Mouse (Mus musculus) olfactory bulb, adult 2 months (tissue): ENCODE results near the gene Tmed8.

Experiments
- CTCF ChIP-seq: fragments of 200-500 bp; IDR thresholded peaks from 2 replicates; pipeline ENCODE4 v1.5.1; 2012; ENCODE audit warnings: low read depth, mild to moderate bottlenecking, low read length, moderate library complexity; ENCODE audit not compliant: insufficient read depth
- POLR2A ChIP-seq: fragments of 200-500 bp; IDR thresholded peaks from 2 replicates; pipeline ENCODE4 v1.6.1; 2012; ENCODE audit warnings: mild to moderate bottlenecking, low read depth, low read length, moderate library complexity; ENCODE audit not compliant: insufficient read depth

- TF ChIP-seq CTCF = no peak
- no peak for TF ChIP-seq POLR2A
These were observed 68.6 kb downstream of the Tmed8 start for GRCm38 (mm10) chr12:87131619-87132018.
